Mouse (Mus musculus) megakaryocyte, adult 5-6 weeks (primary cell): ENCODE measurements at regions not wholly inside any gene's neighbourhood (a gene's known extent, or its start where the extent isn't known, plus 50 kb on each side); places are given as distances from the start of the nearest gene placed in this dataset.

Experiments used
- ATAC-seq: 2 replicates; pipeline ENCODE4 v1.8.0; 2016; ENCODE audit warnings: mild to moderate bottlenecking, inconsistent platforms; ENCODE audit not compliant: poor library complexity, severe bottlenecking

DNA sequence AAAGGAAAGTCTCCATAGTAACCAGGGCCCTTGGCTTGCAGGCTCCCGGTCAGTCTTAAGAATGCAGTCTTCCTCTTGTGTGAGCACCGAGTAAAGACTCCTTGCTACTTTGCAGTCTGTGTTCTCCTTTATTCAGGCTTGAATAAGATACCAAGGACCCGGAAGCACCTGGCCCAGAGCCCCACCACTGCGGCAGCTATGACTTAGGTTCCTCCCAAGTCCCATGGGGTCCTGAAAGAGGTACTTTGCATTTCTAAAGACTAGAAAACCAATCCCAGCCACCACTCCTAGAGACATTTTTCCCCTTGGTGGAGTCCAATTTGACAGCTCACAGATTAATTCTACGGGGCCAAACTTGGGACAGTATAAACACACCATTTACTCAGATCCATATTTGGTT is 51.7 kb upstream of the Tspan11 start:
- ATAC-seq, result no peak

DNA sequence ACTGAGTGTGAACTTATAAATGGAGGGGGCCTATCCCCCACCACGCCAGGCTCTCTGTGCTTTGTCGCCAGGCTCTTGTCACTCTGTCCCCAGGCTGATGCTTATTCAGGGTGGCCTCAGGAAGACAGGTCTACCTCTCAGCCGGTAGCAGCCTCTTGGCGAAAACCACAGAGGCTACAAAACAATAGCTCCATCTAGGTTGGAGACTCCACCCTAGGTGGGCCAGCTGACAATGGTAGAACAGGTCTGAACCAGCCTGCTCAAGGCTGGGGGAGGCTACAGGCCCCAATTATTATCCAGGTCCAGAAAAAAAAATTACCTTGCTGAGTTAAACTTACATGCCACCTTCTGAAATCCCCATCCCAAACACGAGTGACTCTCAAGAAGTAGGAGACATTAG is 59.0 kb upstream of the Tspan11 start:
- ATAC-seq, result no peak

DNA sequence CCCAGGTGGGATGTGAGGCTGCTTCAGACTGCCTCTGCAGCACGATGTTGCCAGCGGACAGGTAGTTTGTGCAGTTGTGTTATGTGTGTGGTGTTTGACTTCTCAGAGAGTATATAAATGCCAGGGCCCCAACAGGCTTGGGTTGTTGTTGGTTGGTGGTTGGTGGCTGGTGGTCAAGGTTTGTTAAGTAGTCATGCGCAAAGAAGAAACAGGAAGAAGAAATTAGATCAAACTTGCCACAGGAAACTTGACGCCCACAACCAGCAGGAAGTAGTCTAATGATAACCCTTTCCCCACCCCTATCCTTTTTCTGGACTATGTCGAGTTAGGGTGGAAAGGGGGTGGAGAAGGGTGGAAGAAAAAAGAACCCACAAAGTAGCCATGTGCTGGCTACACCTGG is 56.2 kb upstream of the Prmt8 start:
- peak; percentile 70 for ATAC-seq

DNA sequence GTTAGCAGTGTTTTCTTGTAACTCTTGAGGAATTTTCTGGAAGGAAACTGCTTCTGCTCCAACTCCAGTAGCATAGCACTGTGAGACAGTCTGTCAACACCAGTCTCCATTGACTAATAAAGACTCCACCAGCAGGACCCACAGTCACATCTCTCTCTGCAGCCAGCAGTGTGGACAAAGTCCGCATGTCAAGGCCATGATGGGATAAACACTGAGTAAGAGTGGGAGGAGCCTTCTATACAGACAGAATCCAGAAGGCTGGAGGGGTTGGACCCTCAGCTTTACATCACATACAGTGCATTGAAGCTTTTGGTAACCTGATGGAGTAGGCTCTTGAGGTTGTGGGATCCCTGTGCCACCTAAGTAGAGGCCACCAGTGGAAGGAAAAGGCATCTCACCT is 54.4 kb upstream of the Prmt8 start:
- ATAC-seq, result no peak

DNA sequence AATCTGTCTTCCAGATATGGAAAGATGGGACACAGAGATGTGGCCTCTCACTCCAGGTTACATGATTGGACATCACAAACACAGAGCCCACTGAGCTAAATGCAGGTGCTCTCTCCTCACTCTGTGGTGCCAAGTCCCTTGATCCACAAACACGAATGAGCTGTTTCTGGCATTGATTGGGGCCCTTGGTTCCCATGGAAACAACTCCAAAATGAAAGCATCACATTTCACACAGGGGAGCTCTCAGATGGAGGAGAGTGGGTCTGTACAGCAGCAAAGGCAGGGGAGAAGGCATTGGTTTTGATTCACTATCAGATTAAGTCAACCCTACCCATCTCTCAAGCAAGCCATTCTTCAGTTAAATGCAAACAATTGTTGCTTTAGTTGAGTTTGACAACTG is 51.3 kb upstream of the Prmt8 start:
- ATAC-seq, result no peak
